Mouse (Mus musculus): Measurements from ENCODE around the gene Gng3. TPM values are rescaled to one million over a fixed set of nuclear protein-coding genes. Genes with fewer than 3 reads are reported as not detected.
A peak's percentile ranks its signal among the peaks of the same experiment; 100 is the strongest.

Gene Gng3
- polyA plus RNA-seq (2012; ENCODE audit: insufficient read depth, low replicate concordance): not detected in 2 replicates

DNA sequence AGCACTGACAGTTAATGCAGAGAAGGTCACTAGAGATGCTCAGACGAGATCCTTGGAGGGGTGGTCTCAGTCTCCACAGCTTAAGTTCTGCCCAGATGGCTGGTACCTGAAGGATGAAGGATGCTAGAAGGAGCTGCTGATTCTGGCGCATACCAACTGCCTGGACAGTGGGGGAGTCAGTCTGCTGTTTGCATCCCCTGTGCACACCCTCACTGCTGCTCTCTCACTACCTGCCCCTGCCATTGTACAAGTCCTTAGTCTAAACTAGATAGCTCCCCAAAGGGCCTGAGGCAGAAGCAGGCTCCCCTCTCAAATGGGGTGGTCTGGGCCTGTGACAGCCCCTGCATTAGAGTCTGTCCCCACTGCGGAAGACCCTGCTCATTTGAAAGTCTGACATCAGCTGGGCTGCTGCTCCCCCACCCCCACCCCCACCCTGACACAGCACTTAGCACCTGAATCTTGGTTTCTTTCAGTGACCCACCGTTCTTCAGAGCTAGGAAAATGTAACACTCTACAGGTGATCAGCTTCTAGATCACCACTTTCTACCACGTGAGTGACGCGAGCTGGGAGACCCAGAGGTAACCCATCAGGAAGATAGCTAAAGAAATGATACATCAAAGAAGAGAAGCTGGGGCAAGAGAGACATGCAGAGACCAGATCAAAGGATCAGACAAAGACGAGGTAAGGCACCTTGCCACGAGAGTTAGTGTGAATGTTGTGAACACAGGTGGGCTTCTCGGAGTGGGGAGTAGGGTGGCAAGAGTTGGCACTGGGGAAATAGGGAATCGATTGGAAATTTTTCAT, at the start of gene Gng3:
Gng3 (minus strand) TSS at position 92 of the 805 bp plus-strand sequence.
- Histone ChIP-seq H3K4me3 (replicated peaks) (peak within 1 kb of the TSS; percentile 94), H3K4me1 (peaks cover 59% of the 10 kb centered on the region), H3K9me3 (no peaks in the 10 kb centered on the region), H3K27me3 (replicated peaks) (no peaks in the 10 kb centered on the region), H3K36me3 (replicated peaks; ENCODE audit: low read length) (peaks cover 56% of the 10 kb centered on the region)
- TF ChIP-seq FLI1 (IDR thresholded peaks at IDR 0.05; ENCODE audit: low read length) (no peak), GATA1 (IDR thresholded peaks at IDR 0.05; ENCODE audit: borderline replicate concordance, low read length) (no peak)

DNA sequence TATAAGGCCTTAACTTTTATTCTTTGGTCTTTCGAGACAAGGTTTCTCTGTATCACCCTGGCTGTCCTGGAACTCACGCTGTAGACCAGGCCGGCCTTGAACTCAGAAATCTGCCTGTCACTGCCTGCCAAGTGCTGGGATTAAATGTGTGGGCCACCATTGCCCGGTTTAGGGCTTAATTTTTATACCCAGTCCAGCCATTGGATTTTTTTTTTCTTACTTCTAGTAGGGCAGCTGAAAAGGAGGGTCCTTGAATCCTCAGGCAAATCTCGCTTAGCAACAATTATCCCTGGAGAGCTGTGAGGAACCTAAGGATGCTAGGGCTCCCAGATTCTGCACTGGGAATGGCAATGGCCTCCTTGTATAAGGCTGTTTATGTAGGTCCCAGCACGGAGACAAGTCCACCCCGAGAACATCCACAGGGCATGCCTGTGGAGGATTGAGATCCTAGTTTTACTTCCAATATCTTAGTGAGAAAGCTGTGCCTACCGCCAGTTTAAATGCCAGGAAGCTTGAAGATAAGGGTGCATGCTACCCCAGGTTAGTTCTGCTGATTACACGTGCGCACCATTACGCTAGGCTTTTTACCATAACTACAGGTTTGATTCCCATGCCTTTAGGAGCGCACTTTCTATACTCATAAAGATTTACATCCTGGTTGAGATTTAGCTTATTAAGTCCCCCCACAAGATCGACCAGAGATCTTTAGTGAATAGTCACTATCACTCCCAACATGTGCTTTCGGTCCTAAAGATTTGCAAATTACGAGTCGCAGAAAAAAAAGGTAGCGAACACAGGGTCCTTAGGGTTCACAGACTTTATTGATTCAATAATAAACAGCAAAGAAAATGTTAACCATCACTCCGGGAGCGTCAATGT, 48.8 kb upstream of the Gng3 start:
- H3K9me3 ChIP-seq: no peaks in the 10 kb centered on the region
- peak overlapping the region; percentile 94 for H3K4me3 ChIP-seq (replicated peaks)
- TF ChIP-seq GATA1 (IDR thresholded peaks at IDR 0.05; ENCODE audit: borderline replicate concordance, low read length) (no peak), FLI1 (IDR thresholded peaks at IDR 0.05; ENCODE audit: low read length) (no peak)
- H3K27me3 ChIP-seq (replicated peaks): no peaks in the 10 kb centered on the region
- peaks cover 16% of the 10 kb centered on the region for H3K36me3 ChIP-seq (replicated peaks; ENCODE audit: low read length)
- peaks cover 43% of the 10 kb centered on the region for H3K4me1 ChIP-seq

GRCm38 (mm10) chr19:8886916-8887584, 48.1 kb upstream of the Gng3 start:
- no peak for TF ChIP-seq GATA1 (IDR thresholded peaks at IDR 0.05; ENCODE audit: borderline replicate concordance, low read length)
- TF ChIP-seq FLI1 (IDR thresholded peaks at IDR 0.05; ENCODE audit: low read length): no peak
- H3K4me1 ChIP-seq: peaks cover 37% of the 10 kb centered on the region
- H3K9me3 ChIP-seq: no peaks in the 10 kb centered on the region
- peak overlapping the region; percentile 94 for H3K4me3 ChIP-seq (replicated peaks)
- H3K27me3 ChIP-seq (replicated peaks): no peaks in the 10 kb centered on the region
- H3K36me3 ChIP-seq (replicated peaks; ENCODE audit: low read length): peaks cover 16% of the 10 kb centered on the region

- TF ChIP-seq GATA1 (IDR thresholded peaks at IDR 0.05; ENCODE audit: borderline replicate concordance, low read length): no peak
- TF ChIP-seq FLI1 (IDR thresholded peaks at IDR 0.05; ENCODE audit: low read length): no peak
- Histone ChIP-seq H3K9me3 (no peaks in the 10 kb centered on the region), H3K4me1 (peaks cover 41% of the 10 kb centered on the region), H3K4me3 (replicated peaks) (no peak within 1 kb of the TSS), H3K36me3 (replicated peaks; ENCODE audit: low read length) (peaks cover 9% of the 10 kb centered on the region), H3K27me3 (replicated peaks) (no peaks in the 10 kb centered on the region)
These were observed 44.6 kb upstream of the Gng3 start, which contains the start of the genes Lbhd1 and Gm49403 for GRCm38 (mm10) chr19:8883616-8884015. Gene Lbhd1 (plus strand): TSS chr19:8883732. Gene Gm49403 (plus strand): TSS chr19:8883930.

GRCm38 (mm10) chr19:8881034-8881392, 42.0 kb upstream of the Gng3 start:
- peaks cover 32% of the 10 kb centered on the region for H3K4me1 ChIP-seq
- TF ChIP-seq GATA1 (IDR thresholded peaks at IDR 0.05; ENCODE audit: borderline replicate concordance, low read length): no peak
- no peak for TF ChIP-seq FLI1 (IDR thresholded peaks at IDR 0.05; ENCODE audit: low read length)
- no peaks in the 10 kb centered on the region for H3K9me3 ChIP-seq
- H3K27me3 ChIP-seq (replicated peaks): no peaks in the 10 kb centered on the region
- H3K36me3 ChIP-seq (replicated peaks; ENCODE audit: low read length): peaks cover 33% of the 10 kb centered on the region
- H3K4me3 ChIP-seq (replicated peaks): peak overlapping the region; percentile 100

- peaks cover 32% of the 10 kb centered on the region for H3K4me1 ChIP-seq
- H3K27me3 ChIP-seq (replicated peaks): no peaks in the 10 kb centered on the region
- no peaks in the 10 kb centered on the region for H3K9me3 ChIP-seq
- peak within 1 kb of the TSS; percentile 100 for H3K4me3 ChIP-seq (replicated peaks)
- H3K36me3 ChIP-seq (replicated peaks; ENCODE audit: low read length): peaks cover 39% of the 10 kb centered on the region
- TF ChIP-seq GATA1 (IDR thresholded peaks at IDR 0.05; ENCODE audit: borderline replicate concordance, low read length): no peak
These were observed 41.5 kb upstream of the Gng3 start, which contains the start of gene Uqcc3 for GRCm38 (mm10) chr19:8880311-8881033. Gene Uqcc3 (minus strand): TSS chr19:8880923.

DNA sequence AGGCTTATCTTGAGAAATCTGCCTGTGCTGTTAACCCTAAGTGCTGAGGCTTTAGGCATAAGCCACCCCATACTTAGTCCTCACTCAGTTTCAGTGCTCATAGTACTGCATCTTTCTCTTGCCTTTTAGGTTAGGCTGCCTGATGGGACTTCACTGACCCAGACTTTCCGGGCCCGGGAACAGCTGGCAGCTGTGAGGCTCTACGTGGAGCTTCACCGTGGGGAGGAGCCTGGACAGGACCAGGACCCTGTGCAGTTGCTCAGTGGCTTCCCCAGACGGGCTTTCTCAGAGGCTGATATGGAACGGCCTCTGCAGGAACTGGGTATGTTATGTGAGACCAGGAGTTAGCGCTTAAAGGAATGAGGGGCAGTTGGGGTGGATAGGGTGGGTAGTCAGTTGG, 36.0 kb upstream of the Gng3 start:
- peak overlapping the region; percentile 44 for H3K4me3 ChIP-seq (replicated peaks)

DNA sequence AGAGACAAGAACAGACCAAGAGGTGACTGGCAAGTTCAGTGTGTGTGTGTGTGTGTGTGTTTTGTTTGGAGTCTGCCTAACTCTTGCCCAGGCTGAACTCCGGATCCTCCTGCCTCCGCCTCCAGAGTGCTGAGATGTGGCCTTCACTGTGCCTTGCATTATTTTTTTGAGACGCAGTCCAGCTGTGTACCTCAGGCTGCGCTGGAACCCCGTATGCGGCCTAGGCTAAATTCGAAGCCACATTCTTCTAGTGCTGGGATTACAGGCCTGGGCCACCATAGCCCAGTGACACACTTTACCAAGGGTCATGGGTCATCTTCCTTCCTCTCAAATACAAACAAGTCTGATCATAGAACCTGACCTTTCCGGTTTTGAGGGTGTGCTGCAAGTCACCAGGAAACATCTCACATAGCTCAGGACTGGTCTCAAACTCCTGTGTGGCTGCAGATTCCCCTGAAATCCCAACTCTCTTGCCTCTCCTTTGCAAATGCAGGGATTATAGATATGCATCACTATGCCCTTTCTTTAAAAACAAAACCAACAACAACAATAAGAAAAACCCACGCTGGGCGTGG, 33.4 kb upstream of the Gng3 start:
- H3K4me1 ChIP-seq: peaks cover 53% of the 10 kb centered on the region
- peak overlapping the region; percentile 97 for H3K4me3 ChIP-seq (replicated peaks)
- H3K36me3 ChIP-seq (replicated peaks; ENCODE audit: low read length): peaks cover 51% of the 10 kb centered on the region
- H3K9me3 ChIP-seq: no peaks in the 10 kb centered on the region
- no peak for TF ChIP-seq GATA1 (IDR thresholded peaks at IDR 0.05; ENCODE audit: borderline replicate concordance, low read length)
- TF ChIP-seq FLI1 (IDR thresholded peaks at IDR 0.05; ENCODE audit: low read length): no peak
- H3K27me3 ChIP-seq (replicated peaks): no peaks in the 10 kb centered on the region

More for the DNA sequence above, 36.0 kb upstream of the Gng3 start:
- Histone ChIP-seq H3K4me1 (peaks cover 46% of the 10 kb centered on the region), H3K36me3 (replicated peaks; ENCODE audit: low read length) (peaks cover 72% of the 10 kb centered on the region), H3K27me3 (replicated peaks) (no peaks in the 10 kb centered on the region), H3K9me3 (no peaks in the 10 kb centered on the region)
- TF ChIP-seq FLI1 (IDR thresholded peaks at IDR 0.05; ENCODE audit: low read length) (no peak), GATA1 (IDR thresholded peaks at IDR 0.05; ENCODE audit: borderline replicate concordance, low read length) (no peak)
